Comparison of ENCODE assay signal across 9 mouse cellular contexts in the genomic region with DNA sequence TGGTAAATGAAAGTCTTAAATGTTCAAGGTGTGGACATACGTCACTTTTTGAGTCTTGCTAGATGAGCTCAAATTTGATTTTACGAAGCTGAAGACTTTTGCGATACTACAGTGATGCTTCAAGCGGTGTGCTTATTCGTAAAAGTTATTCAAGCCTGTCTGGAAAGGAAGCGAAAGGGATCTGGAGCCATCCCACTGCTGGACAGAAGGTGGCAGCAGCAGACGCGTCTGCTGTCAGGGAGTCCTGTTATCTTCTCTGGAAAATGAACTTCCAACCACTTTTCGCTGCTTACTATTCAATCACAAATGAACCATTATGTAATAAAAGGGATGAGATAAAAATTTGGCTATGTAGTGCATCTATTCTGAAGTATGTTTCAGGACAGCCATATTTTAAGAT.
DNase-seq lines count a peak whose midpoint lies in the region.
"Had no signal": no experiment of that assay in that cellular context is flagged by ENCODE, and none has a peak within 500 bp of the region (broad histone marks: within the 10 kb centered on the region; RNA-seq: fewer than 3 reads in every experiment).

No protein-coding gene starts in this region.

- H3K27ac ChIP-seq in midbrain, embryonic 10.5 days (replicated peaks): no peak overlapping the region
- H3K27ac ChIP-seq: macrophage had no signal

- no peaks in the 10 kb centered on the region for H3K4me1 ChIP-seq in midbrain, embryonic 10.5 days

- H3K4me3 ChIP-seq in midbrain, embryonic 10.5 days: no peak overlapping the region

- peak; percentile 18 for DNase-seq in ovary, postnatal 14 days (ENCODE audit: low spot score)
- DNase-seq in ovary, postnatal 10 days (ENCODE audit: low spot score): no peak
- peak; percentile 63 for DNase-seq in cerebellum, adult 9-10 months
- peak; percentile 20 to 64 for DNase-seq in frontal cortex, postnatal 10 days (ENCODE audit: low spot score in 2 of 2)
- DNase-seq in layer of hippocampus, adult 9-11 months: peak; percentile 66
- DNase-seq in midbrain, embryonic 10.5 days (ENCODE audit: low spot score): peak; percentile 40
- DNase-seq in testis, postnatal 10 days (ENCODE audit: low spot score): peak; percentile 74
- DNase-seq in thymus, adult 18-20 months: no peak

- no peaks in the 10 kb centered on the region for H3K36me3 ChIP-seq in midbrain, embryonic 10.5 days

- H3K27me3 ChIP-seq in midbrain, embryonic 10.5 days (ENCODE audit: low read depth, poor library complexity, severe bottlenecking): no peaks in the 10 kb centered on the region

- WGBS in midbrain, embryonic 10.5 days: 41% methylated on average over 9 of the region's 9 CpGs

- no peaks in the 10 kb centered on the region for H3K9me3 ChIP-seq in midbrain, embryonic 10.5 days (replicated peaks)

Comparison
In these comparisons a context has a peak if more than half of its experiments do, and no peak if none do; other contexts are left out.
1. DNase-seq: peak in ovary, postnatal 14 days (single experiment), cerebellum, adult 9-10 months (single experiment), frontal cortex, postnatal 10 days (2 of 2), layer of hippocampus, adult 9-11 months (single experiment), midbrain, embryonic 10.5 days (single experiment) and testis, postnatal 10 days (single experiment); none in ovary, postnatal 10 days (single experiment) and thymus, adult 18-20 months (0 of 2).